Mouse (Mus musculus): ENCODE results near the gene Ube4a. TPM values are rescaled to one million over a fixed set of nuclear protein-coding genes. Genes with fewer than 3 reads are reported as not detected.
A peak's percentile ranks its signal among the peaks of the same experiment; 100 is the strongest.
"Not testable (repeated sequence)": the region's sequence is repeated elsewhere in the genome, so short reads cannot be mapped to it uniquely, and the experiment has no call there.

Gene Ube4a
- total and polyA plus RNA-seq, 3 experiments = 2.6 to 80.2 (median 59.6) TPM

DNA sequence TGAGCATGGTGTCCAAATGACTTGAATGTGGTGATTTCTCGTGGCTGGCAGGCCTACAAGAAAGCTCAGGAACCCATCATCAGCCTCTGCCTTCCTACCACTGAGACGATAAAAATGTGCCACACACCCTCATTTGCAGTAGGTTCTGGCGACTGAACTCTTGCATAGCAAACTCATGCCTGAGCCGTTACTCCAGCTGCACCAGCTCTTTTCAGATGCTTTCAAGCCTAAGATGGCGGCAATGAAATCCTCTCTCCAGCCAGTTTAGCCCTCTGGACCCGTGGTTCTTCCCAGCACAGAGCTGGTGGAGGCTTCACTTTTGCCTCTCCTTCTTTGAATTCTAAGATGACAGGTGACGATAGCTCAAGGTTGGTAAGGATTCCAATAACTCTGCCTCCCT, 14.4 kb upstream of the Ube4a start:
- no peak for ATAC-seq (ENCODE audit: extremely low read depth, insufficient number of reproducible peaks, low FRiP score, poor library complexity, severe bottlenecking)
- H3K4me3 ChIP-seq (ENCODE audit: low read depth, low read length) = no peak overlapping the region
- peaks cover 9% of the 10 kb centered on the region for H3K4me1 ChIP-seq (ENCODE audit: insufficient read depth, low read depth, low read length)
- no peaks in the 10 kb centered on the region for H3K9me3 ChIP-seq (replicated peaks)
- H3K36me3 ChIP-seq (replicated peaks) = no peaks in the 10 kb centered on the region
- no peak for DNase-seq (ENCODE audit: low spot score)
- H3K27me3 ChIP-seq (ENCODE audit: insufficient read depth, low read length) = peaks cover 26% of the 10 kb centered on the region
- TF ChIP-seq GATA2 (IDR thresholded peaks at IDR 0.05; ENCODE audit: borderline replicate concordance, low read depth, low read length) (no peak), GATA1 (IDR thresholded peaks at IDR 0.05; ENCODE audit: borderline replicate concordance, low read length) (no peak), CTCF (IDR thresholded peaks at IDR 0.05; ENCODE audit: low read depth, low read length) (no peak), TAL1 (conservative IDR thresholded peaks at IDR 0.05; ENCODE audit: low read depth, low read length) (no peak), POLR2AphosphoS5 (IDR thresholded peaks at IDR 0.05; ENCODE audit: insufficient replicate concordance, low read depth, low read length) (no peak)

DNA sequence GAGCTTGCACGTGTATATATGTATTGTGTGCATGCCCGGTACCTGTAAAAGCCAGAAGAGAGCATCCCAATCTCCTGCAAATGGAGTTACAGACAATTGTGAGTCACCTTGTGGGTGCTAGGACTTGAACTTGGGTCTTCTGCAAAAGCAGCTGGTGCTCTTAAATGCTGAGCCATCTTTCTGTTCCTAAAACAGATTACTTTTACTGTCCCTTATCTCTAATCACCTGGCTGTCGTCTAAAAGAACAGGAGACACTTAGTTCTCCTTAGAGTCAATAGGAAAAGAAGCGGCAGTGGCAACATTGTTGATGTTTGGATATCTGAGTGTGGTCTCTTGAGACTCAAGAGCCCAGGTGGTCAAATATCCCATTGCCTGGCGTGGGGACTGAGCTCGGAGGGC, 12.4 kb upstream of the Ube4a start:
- no peak for DNase-seq (ENCODE audit: low spot score)
- TF ChIP-seq GATA2 (IDR thresholded peaks at IDR 0.05; ENCODE audit: borderline replicate concordance, low read depth, low read length) = no peak
- no peak for TF ChIP-seq TAL1 (conservative IDR thresholded peaks at IDR 0.05; ENCODE audit: low read depth, low read length)
- TF ChIP-seq CTCF (IDR thresholded peaks at IDR 0.05; ENCODE audit: low read depth, low read length) = no peak
- no peak for TF ChIP-seq GATA1 (IDR thresholded peaks at IDR 0.05; ENCODE audit: borderline replicate concordance, low read length)
- TF ChIP-seq POLR2AphosphoS5 (IDR thresholded peaks at IDR 0.05; ENCODE audit: insufficient replicate concordance, low read depth, low read length) = no peak
- no peak overlapping the region for H3K4me3 ChIP-seq (ENCODE audit: low read depth, low read length)
- H3K36me3 ChIP-seq (replicated peaks) = no peaks in the 10 kb centered on the region
- peaks cover 43% of the 10 kb centered on the region for H3K27me3 ChIP-seq (ENCODE audit: insufficient read depth, low read length)
- H3K4me1 ChIP-seq (ENCODE audit: insufficient read depth, low read depth, low read length) = peaks cover 9% of the 10 kb centered on the region
- ATAC-seq (ENCODE audit: extremely low read depth, insufficient number of reproducible peaks, low FRiP score, poor library complexity, severe bottlenecking) = no peak
- no peaks in the 10 kb centered on the region for H3K9me3 ChIP-seq (replicated peaks)

DNA sequence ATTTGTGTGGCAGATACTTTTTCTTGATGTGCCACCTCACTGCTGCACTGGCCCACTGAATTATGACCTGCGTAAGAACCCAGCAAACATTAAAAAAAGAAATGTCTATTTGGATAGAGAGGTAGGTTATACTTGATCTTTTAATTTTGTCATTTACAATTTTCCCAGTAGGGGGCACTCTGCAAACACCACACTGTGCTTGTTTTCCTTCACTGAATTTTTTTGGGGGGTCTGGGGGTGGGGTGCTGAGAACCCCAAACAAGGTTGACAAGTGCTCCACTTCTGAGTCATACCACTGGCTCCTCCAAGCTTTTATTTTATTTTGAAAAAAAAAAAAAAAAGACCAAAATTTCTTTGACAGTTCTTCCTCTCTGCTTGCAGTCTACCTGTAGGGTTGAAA, 4.0 kb upstream of the Ube4a start:
- ATAC-seq (ENCODE audit: extremely low read depth, insufficient number of reproducible peaks, low FRiP score, poor library complexity, severe bottlenecking) (no peak), DNase-seq (ENCODE audit: low spot score) (no peak)
- Histone ChIP-seq H3K4me3 (ENCODE audit: low read depth, low read length) (no peak overlapping the region), H3K9me3 (replicated peaks) (no peaks in the 10 kb centered on the region), H3K36me3 (replicated peaks) (no peaks in the 10 kb centered on the region), H3K27me3 (ENCODE audit: insufficient read depth, low read length) (peaks cover 24% of the 10 kb centered on the region), H3K4me1 (ENCODE audit: insufficient read depth, low read depth, low read length) (peaks cover 13% of the 10 kb centered on the region)
- TF ChIP-seq POLR2AphosphoS5 (IDR thresholded peaks at IDR 0.05; ENCODE audit: insufficient replicate concordance, low read depth, low read length) (no peak), CTCF (IDR thresholded peaks at IDR 0.05; ENCODE audit: low read depth, low read length) (no peak), GATA1 (IDR thresholded peaks at IDR 0.05; ENCODE audit: borderline replicate concordance, low read length) (no peak), TAL1 (conservative IDR thresholded peaks at IDR 0.05; ENCODE audit: low read depth, low read length) (no peak), GATA2 (IDR thresholded peaks at IDR 0.05; ENCODE audit: borderline replicate concordance, low read depth, low read length) (no peak)

GRCm38 (mm10) chr9:44967763-44968162, 2.4 kb upstream of the Ube4a start:
- H3K4me3 ChIP-seq (ENCODE audit: low read depth, low read length); H3K9me3 ChIP-seq (replicated peaks); H3K27me3 ChIP-seq (ENCODE audit: insufficient read depth, low read length); DNase-seq (ENCODE audit: low spot score); ATAC-seq (ENCODE audit: extremely low read depth, insufficient number of reproducible peaks, low FRiP score, poor library complexity, severe bottlenecking); H3K36me3 ChIP-seq (replicated peaks): not testable (repeated sequence)
- peaks cover 21% of the 10 kb centered on the region for H3K4me1 ChIP-seq (ENCODE audit: insufficient read depth, low read depth, low read length)

GRCm38 (mm10) chr9:44966815-44967242, 1.4 kb upstream of the Ube4a start:
- Histone ChIP-seq H3K36me3 (replicated peaks) (peaks cover 17% of the 10 kb centered on the region), H3K9me3 (replicated peaks) (no peaks in the 10 kb centered on the region), H3K4me3 (ENCODE audit: low read depth, low read length) (no peak overlapping the region), H3K27me3 (ENCODE audit: insufficient read depth, low read length) (peaks cover 7% of the 10 kb centered on the region), H3K4me1 (ENCODE audit: insufficient read depth, low read depth, low read length) (peaks cover 21% of the 10 kb centered on the region)
- DNase-seq (ENCODE audit: low spot score) (peak; percentile 54), ATAC-seq (ENCODE audit: extremely low read depth, insufficient number of reproducible peaks, low FRiP score, poor library complexity, severe bottlenecking) (peak; percentile 69)
- TF ChIP-seq POLR2AphosphoS5 (IDR thresholded peaks at IDR 0.05; ENCODE audit: insufficient replicate concordance, low read depth, low read length) (no peak; the same call in 1 of the 2 replicates), GATA2 (IDR thresholded peaks at IDR 0.05; ENCODE audit: borderline replicate concordance, low read depth, low read length) (no peak), CTCF (IDR thresholded peaks at IDR 0.05; ENCODE audit: low read depth, low read length) (peak; percentile 57)

DNA sequence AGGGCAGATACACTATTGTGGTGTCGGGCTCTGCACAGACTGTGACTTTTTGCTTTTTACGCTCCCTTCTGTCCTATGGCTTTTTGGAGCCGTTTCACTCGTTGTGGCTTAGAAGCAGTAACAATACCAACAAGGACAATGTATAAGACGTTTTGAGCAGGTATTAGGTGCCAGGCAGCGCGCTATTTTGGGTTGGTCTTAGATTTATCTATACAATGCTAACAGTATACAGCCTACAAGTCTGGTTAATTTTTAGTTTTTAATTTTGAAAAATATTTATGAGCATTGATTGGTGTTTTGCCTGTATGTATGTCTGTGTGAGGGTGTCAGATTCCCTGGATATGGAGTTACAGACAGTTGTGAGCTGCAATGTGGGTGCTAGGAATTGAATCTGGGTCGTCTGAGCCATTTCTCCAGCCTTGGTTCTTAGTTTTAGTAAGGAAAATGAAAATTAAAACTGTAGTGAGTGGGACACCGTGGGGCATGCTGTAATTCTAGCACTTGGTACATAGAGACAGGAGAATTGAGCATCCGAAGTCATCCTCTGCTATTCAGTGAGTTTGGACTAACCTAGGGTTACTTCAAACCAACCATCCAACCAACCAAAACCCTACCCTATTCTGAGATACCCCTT, 550 bp upstream of the Ube4a start:
- H3K36me3 ChIP-seq (replicated peaks) = peaks cover 26% of the 10 kb centered on the region
- H3K27me3 ChIP-seq (ENCODE audit: insufficient read depth, low read length) = peaks cover 7% of the 10 kb centered on the region
- no peak for TF ChIP-seq POLR2AphosphoS5 (IDR thresholded peaks at IDR 0.05; ENCODE audit: insufficient replicate concordance, low read depth, low read length)
- no peak for TF ChIP-seq CTCF (IDR thresholded peaks at IDR 0.05; ENCODE audit: low read depth, low read length)
- no peak for TF ChIP-seq TAL1 (conservative IDR thresholded peaks at IDR 0.05; ENCODE audit: low read depth, low read length)
- no peak for TF ChIP-seq GATA2 (IDR thresholded peaks at IDR 0.05; ENCODE audit: borderline replicate concordance, low read depth, low read length)
- no peak for TF ChIP-seq GATA1 (IDR thresholded peaks at IDR 0.05; ENCODE audit: borderline replicate concordance, low read length)
- ATAC-seq (ENCODE audit: extremely low read depth, insufficient number of reproducible peaks, low FRiP score, poor library complexity, severe bottlenecking) (no peak), DNase-seq (ENCODE audit: low spot score) (no peak)
- H3K4me1 ChIP-seq (ENCODE audit: insufficient read depth, low read depth, low read length) = peaks cover 23% of the 10 kb centered on the region
- H3K4me3 ChIP-seq (ENCODE audit: low read depth, low read length) = peak overlapping the region; percentile 79
- no peaks in the 10 kb centered on the region for H3K9me3 ChIP-seq (replicated peaks)

- no peak for TF ChIP-seq GATA1 (IDR thresholded peaks at IDR 0.05; ENCODE audit: borderline replicate concordance, low read length)
- no peak for TF ChIP-seq GATA2 (IDR thresholded peaks at IDR 0.05; ENCODE audit: borderline replicate concordance, low read depth, low read length)
- TF ChIP-seq CTCF (IDR thresholded peaks at IDR 0.05; ENCODE audit: low read depth, low read length) = no peak
- no peak for TF ChIP-seq POLR2AphosphoS5 (IDR thresholded peaks at IDR 0.05; ENCODE audit: insufficient replicate concordance, low read depth, low read length)
- no peak for TF ChIP-seq TAL1 (conservative IDR thresholded peaks at IDR 0.05; ENCODE audit: low read depth, low read length)
- Histone ChIP-seq H3K4me3 (ENCODE audit: low read depth, low read length) (no peak overlapping the region), H3K36me3 (replicated peaks) (peaks cover 93% of the 10 kb centered on the region), H3K27me3 (ENCODE audit: insufficient read depth, low read length) (no peaks in the 10 kb centered on the region), H3K4me1 (ENCODE audit: insufficient read depth, low read depth, low read length) (no peaks in the 10 kb centered on the region), H3K9me3 (replicated peaks) (no peaks in the 10 kb centered on the region)
- ATAC-seq (ENCODE audit: extremely low read depth, insufficient number of reproducible peaks, low FRiP score, poor library complexity, severe bottlenecking) = no peak
- DNase-seq (ENCODE audit: low spot score) = no peak
Observed at GRCm38 (mm10) chr9:44954432-44954831, 11.0 kb downstream of the Ube4a start.

All from G1E (cell line).